Comparison of ENCODE assay signal across 10 mouse cellular contexts in the genomic region with DNA sequence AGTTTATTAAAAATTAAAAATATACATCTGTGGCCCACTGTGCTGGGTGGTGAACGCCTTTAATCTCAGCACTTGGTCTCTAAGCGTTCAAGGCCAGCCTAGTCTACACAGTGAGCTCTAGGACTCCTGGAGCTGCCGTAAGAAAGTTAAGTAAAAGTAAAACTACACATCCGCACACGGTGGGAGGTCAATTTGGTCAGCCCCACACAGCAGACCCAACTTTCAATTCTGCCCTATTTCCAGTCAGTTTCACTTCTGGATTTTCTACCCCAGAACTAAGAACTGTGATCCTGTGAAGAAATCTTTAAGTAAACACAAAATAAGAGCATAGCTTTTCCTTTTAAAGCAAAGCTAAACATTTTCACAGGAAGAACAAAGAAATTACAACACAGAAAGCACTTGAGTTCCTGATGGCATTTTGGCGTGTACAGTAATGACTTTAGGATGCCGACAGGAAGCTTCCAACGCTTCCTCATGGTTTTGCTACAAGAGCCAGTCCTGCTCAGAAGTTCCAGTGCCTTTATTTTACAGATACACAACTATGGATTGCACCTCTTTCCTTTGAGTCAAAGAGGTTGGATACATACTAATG. TPM values are rescaled to one million over a fixed set of nuclear protein-coding genes. Genes with fewer than 3 reads are reported as not detected.
DNase-seq lines count a peak whose midpoint lies in the region; ATAC-seq and TF ChIP-seq lines count a peak whose summit lies in the region.
"Had no signal": no experiment of that assay in that cellular context is flagged by ENCODE, and none has a peak within 500 bp of the region (broad histone marks: within the 10 kb centered on the region; RNA-seq: fewer than 3 reads in every experiment).

No protein-coding gene starts in this region.

- H3K9ac ChIP-seq in kidney, postnatal 0 days (ENCODE audit: low read depth, low read length) = no peak overlapping the region
- peak overlapping the region; percentile 19 for H3K9ac ChIP-seq in CH12.LX (ENCODE audit: insufficient read depth, low read depth)
- no peak overlapping the region for H3K9ac ChIP-seq in forebrain, embryonic 14.5 days (ENCODE audit: low read length)

- no peak for ATAC-seq in kidney, postnatal 0 days (replicated peaks; ENCODE audit: low FRiP score, low read depth)
- ATAC-seq in megakaryocyte, adult 5-6 weeks (ENCODE audit: poor library complexity, severe bottlenecking) = peak; percentile 77
- no peak for ATAC-seq in forebrain, embryonic 14.5 days

- H3K9me3 ChIP-seq in kidney, postnatal 0 days (replicated peaks; ENCODE audit: low read length) = no peaks in the 10 kb centered on the region
- H3K9me3 ChIP-seq in CH12.LX (replicated peaks; ENCODE audit: low read length) = peaks cover 10% of the 10 kb centered on the region
- no peaks in the 10 kb centered on the region for H3K9me3 ChIP-seq in forebrain, embryonic 14.5 days (replicated peaks; ENCODE audit: control insufficient read depth, low read length)

- peak overlapping the region; percentile 57 for H3K27ac ChIP-seq in kidney, postnatal 0 days
- peak overlapping the region; percentile 38; the same call in 1 of the 2 replicates for H3K27ac ChIP-seq in CH12.LX (ENCODE audit: insufficient read depth, low read depth)
- peak overlapping the region; percentile 80 for H3K27ac ChIP-seq in brown adipose tissue, adult 24 weeks (replicated peaks; ENCODE audit: low read depth, low read length)
- no peak overlapping the region for H3K27ac ChIP-seq in forebrain, embryonic 14.5 days (ENCODE audit: low read depth, low read length)

- no peak overlapping the region for H3K4me3 ChIP-seq in kidney, postnatal 0 days (replicated peaks; ENCODE audit: low read depth, low read length)
- H3K4me3 ChIP-seq in CH12.LX (replicated peaks in 1 of 3; ENCODE audit: low read depth in 2 of 3, low read length in 2 of 3, poor library complexity in 1 of 3) = peak overlapping the region in 1 of 3 experiments; percentile 20
- H3K4me3 ChIP-seq in brown adipose tissue, adult 24 weeks (ENCODE audit: insufficient read depth, low read depth, low read length) = peak overlapping the region; percentile 24; the same call in 1 of the 2 replicates
- no peak overlapping the region for H3K4me3 ChIP-seq in forebrain, embryonic 14.5 days (ENCODE audit: low read depth, low read length)
- H3K4me3 ChIP-seq: erythroblast, embryonic 14.5 days had no signal

- H3K79me2 ChIP-seq in CH12.LX (replicated peaks; ENCODE audit: control insufficient read depth, extremely low read depth, insufficient read depth, poor library complexity, severe bottlenecking) = peaks cover 9% of the 10 kb centered on the region

- peaks cover 4% of the 10 kb centered on the region; the same call in 1 of the 2 replicates for H3K4me1 ChIP-seq in kidney, postnatal 0 days (replicated peaks; ENCODE audit: insufficient read depth, low read length)
- peaks cover 0 to 68% of the 10 kb centered on the region in 2 experiments; a peak in 2 of 4 replicates for H3K4me1 ChIP-seq in CH12.LX (ENCODE audit: control insufficient read depth in 1 of 2, insufficient read depth in 2 of 2)
- peaks cover 27% of the 10 kb centered on the region for H3K4me1 ChIP-seq in brown adipose tissue, adult 24 weeks (ENCODE audit: control insufficient read depth, insufficient read depth, insufficient read length, low read length)
- no peaks in the 10 kb centered on the region for H3K4me1 ChIP-seq in forebrain, embryonic 14.5 days (ENCODE audit: control insufficient read depth, insufficient read depth, low read length)

- TF ChIP-seq CTCF in kidney, postnatal 0 days (IDR thresholded peaks at IDR 0.05; ENCODE audit: low read depth) = no peak
- no peak for TF ChIP-seq CTCF in CH12.LX (conservative IDR thresholded peaks at IDR 0.05 in 1 of 2, IDR thresholded peaks at IDR 0.05 in 1 of 2; ENCODE audit: low read depth in 2 of 2, low read length in 2 of 2)

- H3K36me3 ChIP-seq in kidney, postnatal 0 days (ENCODE audit: insufficient read depth, low read length) = no peaks in the 10 kb centered on the region
- peaks cover 0 to 34% of the 10 kb centered on the region in 2 experiments for H3K36me3 ChIP-seq in CH12.LX (replicated peaks in 1 of 2; ENCODE audit: control insufficient read depth in 1 of 2, insufficient read depth in 1 of 2, low read length in 1 of 2)
- H3K36me3 ChIP-seq in forebrain, embryonic 14.5 days (ENCODE audit: control insufficient read depth, insufficient read depth, low read length) = no peaks in the 10 kb centered on the region

- 0 out of 2 replicates have a peak overlapping the region, but pooled peaks have one; percentile 7 for H3K4me2 ChIP-seq in kidney, postnatal 0 days (ENCODE audit: low read length)
- H3K4me2 ChIP-seq in CH12.LX (ENCODE audit: insufficient read depth, low read depth, poor library complexity, severe bottlenecking) = peak overlapping the region; percentile 86
- no peak overlapping the region for H3K4me2 ChIP-seq in forebrain, embryonic 14.5 days (ENCODE audit: low read length)

- 77% methylated on average over 8 of the region's 8 CpGs for WGBS in kidney, postnatal 0 days
- 96% methylated on average over 8 of the region's 8 CpGs for WGBS in forebrain, embryonic 14.5 days

- TF ChIP-seq RAD21 in CH12.LX (IDR thresholded peaks at IDR 0.05; ENCODE audit: low read depth, low read length) = no peak

- TF ChIP-seq POLR2A in CH12.LX (IDR thresholded peaks at IDR 0.05; ENCODE audit: low read depth, low read length) = no peak

- DNase-seq in kidney, postnatal 0 days (ENCODE audit: low spot score) = no peak
- DNase-seq in kidney, adult 8-10 months = no peak
- peak; percentile 59 for DNase-seq in CH12.LX (ENCODE audit: extremely low read depth)
- no peak for DNase-seq in forebrain, embryonic 14.5 days (ENCODE audit: low spot score)
- DNase-seq in gastrocnemius, postnatal 10 days = no peak
- DNase-seq: cerebellum, postnatal 36 days; kidney, adult 11 months had no signal

- TF ChIP-seq EP300 in CH12.LX (IDR thresholded peaks at IDR 0.05; ENCODE audit: low read length) = peak; percentile 81

- no peaks in the 10 kb centered on the region for H3K27me3 ChIP-seq in kidney, postnatal 0 days (ENCODE audit: insufficient read depth, low read length)
- no peaks in the 10 kb centered on the region for H3K27me3 ChIP-seq in CH12.LX (replicated peaks)
- no peaks in the 10 kb centered on the region for H3K27me3 ChIP-seq in forebrain, embryonic 14.5 days (replicated peaks; ENCODE audit: control insufficient read depth, insufficient read depth, low read length)

- dilution Hi-C loops in CH12.LX (cut with MboI; ENCODE audit: extremely low pct_ligation_motif_present, extremely low pct_unique_long_range_greater_than_20kb, low sequenced_read_pairs) = no loop called here

- in situ Hi-C loops in CH12.LX (cut with MboI; ENCODE audit: low pct_ligation_motif_present, low pct_unique_long_range_greater_than_20kb, low sequenced_read_pairs) = no loop called here

TF ChIP-seq in CH12.LX, 34 proteins besides CTCF, POLR2A, EP300 and RAD21 (continues in another document):
- TF ChIP-seq SIN3A (IDR thresholded peaks at IDR 0.05; ENCODE audit: low read length) (no peak), ZC3H11A (IDR thresholded peaks at IDR 0.05; ENCODE audit: low read depth, low read length) (no peak), USF2 (conservative IDR thresholded peaks at IDR 0.05; ENCODE audit: low read depth, low read length) (no peak), ZMIZ1 (IDR thresholded peaks at IDR 0.05; ENCODE audit: low read depth, low read length) (no peak), BHLHE40 (IDR thresholded peaks at IDR 0.05; ENCODE audit: low read depth, low read length) (peak; percentile 56; the same call in 1 of the 2 replicates), NRF1 (IDR thresholded peaks at IDR 0.05; ENCODE audit: low read depth, low read length) (no peak), SMC3 (IDR thresholded peaks at IDR 0.05; ENCODE audit: low read depth, low read length) (no peak), MYC (IDR thresholded peaks at IDR 0.05; ENCODE audit: low read depth, low read length) (no peak), ETS1 (conservative IDR thresholded peaks at IDR 0.05; ENCODE audit: low read depth, low read length) (peak; percentile 42), CHD1 (IDR thresholded peaks at IDR 0.05; ENCODE audit: low read depth, low read length) (no peak; the same call in 1 of the 2 replicates), MEF2A (IDR thresholded peaks at IDR 0.05; ENCODE audit: borderline replicate concordance, low read depth, low read length) (peak; percentile 30; the same call in 1 of the 2 replicates), MAFK (IDR thresholded peaks at IDR 0.05; ENCODE audit: insufficient replicate concordance, low read length) (no peak), UBTF (IDR thresholded peaks at IDR 0.05; ENCODE audit: low read depth, low read length) (no peak), MXI1 (IDR thresholded peaks at IDR 0.05; ENCODE audit: low read depth, low read length) (peak; percentile 34; the same call in 1 of the 2 replicates), RCOR1 (conservative IDR thresholded peaks at IDR 0.05; ENCODE audit: low read depth, low read length) (0 out of 2 replicates have a peak, but pooled peaks have one; percentile 18), ZNF384 (IDR thresholded peaks at IDR 0.05; ENCODE audit: low read depth, low read length) (no peak), TBP (conservative IDR thresholded peaks at IDR 0.05; ENCODE audit: low read depth, low read length) (no peak)

RNA-seq across cellular contexts. Expression of a gene that starts 7.0 kb away (rescaled TPM):
- polyA plus RNA-seq in kidney, postnatal 0 days (2015; fragmentation: Nextera tagmentation; extraction: Ambion mirVana) = 19.0 and 21.6 TPM in 2 replicates
- total RNA-seq in CH12.LX (2012; rRNA removed) (20.6 and 23.3 TPM in 2 replicates), CH12.LX (2014; rRNA removed) (37.5 and 39.1 TPM in 2 replicates)
- polyA plus RNA-seq in CH12.LX (2012; ENCODE audit: insufficient read length, low read depth) = 47.4 and 61.6 TPM in 2 replicates
- polyA plus RNA-seq in brown adipose tissue, adult 24 weeks (2012; ENCODE audit: insufficient read depth, insufficient read length, missing spikeins) = 11.5 and 12.4 TPM in 2 replicates
- 37.2 and 42.4 TPM in 2 replicates for total RNA-seq in megakaryocyte, adult 5-6 weeks (2015)
- total RNA-seq in megakaryocyte, adult 5-6 weeks (2017) = 43.1 and 50.8 TPM in 2 replicates
- 12.2 and 13.2 TPM in 2 replicates for polyA plus RNA-seq in forebrain, embryonic 14.5 days (2014; fragmentation: Nextera tagmentation; extraction: Ambion mirVana)
- total RNA-seq in gastrocnemius, postnatal 10 days (2021) = 10 to 100 TPM; 18.4 to 25.0 TPM

RNA-seq across cellular contexts. Expression of a gene that starts 48.6 kb away (rescaled TPM):
- 53.1 and 57.3 TPM in 2 replicates for polyA plus RNA-seq in kidney, postnatal 0 days (2015; fragmentation: Nextera tagmentation; extraction: Ambion mirVana)
- total RNA-seq in CH12.LX (2012; rRNA removed) (1.2 and 1.7 TPM in 2 replicates), CH12.LX (2014; rRNA removed) (1.4 and 2.8 TPM in 2 replicates)
- polyA plus RNA-seq in CH12.LX (2012; ENCODE audit: insufficient read length, low read depth) = 1.4 and 1.6 TPM in 2 replicates
- polyA plus RNA-seq in brown adipose tissue, adult 24 weeks (2012; ENCODE audit: insufficient read depth, insufficient read length, missing spikeins) = 1,082 and 1,581 TPM in 2 replicates
- total RNA-seq in megakaryocyte, adult 5-6 weeks (2015) = 10.8 and 11.3 TPM in 2 replicates
- 9.1 and 14.0 TPM in 2 replicates for total RNA-seq in megakaryocyte, adult 5-6 weeks (2017)
- 11.9 and 14.9 TPM in 2 replicates for polyA plus RNA-seq in forebrain, embryonic 14.5 days (2014; fragmentation: Nextera tagmentation; extraction: Ambion mirVana)
- total RNA-seq in gastrocnemius, postnatal 10 days (2021) = 10 to 100 TPM; 11.4 to 15.6 TPM

Comparison
In these comparisons a context has a peak if more than half of its experiments do, and no peak if none do; other contexts are left out.
1. RNA of a gene that starts 48.6 kb away (polyA plus RNA-seq): 1,082 to 1,581 TPM in brown adipose tissue, adult 24 weeks; 53.1 to 57.3 TPM in kidney, postnatal 0 days, 11.9 to 14.9 TPM in forebrain, embryonic 14.5 days and 1.4 to 1.6 TPM in CH12.LX; every median in the first group is over 10 times any median in the second.